Mouse (Mus musculus): ENCODE results near the gene Prodh2. TPM values are rescaled to one million over a fixed set of nuclear protein-coding genes. Genes with fewer than 3 reads are reported as not detected.

Prodh2 gene
- polyA plus RNA-seq, 1 experiment from 2014 or later, result not detected

Small RNA genes within 50 kb of the gene (microRNA-seq; reads per million reads assigned to microRNA genes)
- 0.82 reads per million for gene Gm38670

Other genes starting within 250 kb of the Prodh2 start
- gene Thap8, start 213.5 kb upstream of the Prodh2 start, polyA plus RNA-seq (2015; fragmentation: Nextera tagmentation; extraction: Ambion mirVana), result 0.68 and 0.79 TPM in 2 replicates
- 5.9 and 6.4 TPM in 2 replicates for gene Wdr62, start 213.2 kb upstream of the Prodh2 start, polyA plus RNA-seq (2015; fragmentation: Nextera tagmentation; extraction: Ambion mirVana)
- gene Clip3, start 201.9 kb upstream of the Prodh2 start, polyA plus RNA-seq (2015; fragmentation: Nextera tagmentation; extraction: Ambion mirVana), result 92.0 and 99.2 TPM in 2 replicates
- gene Alkbh6, start 184.9 kb upstream of the Prodh2 start, polyA plus RNA-seq (2015; fragmentation: Nextera tagmentation; extraction: Ambion mirVana), result 128 and 132 TPM in 2 replicates
- gene Syne4, start 178.8 kb upstream of the Prodh2 start, polyA plus RNA-seq (2015; fragmentation: Nextera tagmentation; extraction: Ambion mirVana), result 10.8 and 11.7 TPM in 2 replicates
- not detected in 2 replicates for gene E130208F15Rik, start 171.9 kb upstream of the Prodh2 start, polyA plus RNA-seq (2015; fragmentation: Nextera tagmentation; extraction: Ambion mirVana)
- gene Sdhaf1, start 169.7 kb upstream of the Prodh2 start, polyA plus RNA-seq (2015; fragmentation: Nextera tagmentation; extraction: Ambion mirVana), result 21.2 and 23.6 TPM in 2 replicates
- 11.4 and 13.0 TPM in 2 replicates for gene Lrfn3, start 130.8 kb upstream of the Prodh2 start, polyA plus RNA-seq (2015; fragmentation: Nextera tagmentation; extraction: Ambion mirVana)
- 21.0 and 23.8 TPM in 2 replicates for gene Tyrobp, start 79.9 kb upstream of the Prodh2 start, polyA plus RNA-seq (2015; fragmentation: Nextera tagmentation; extraction: Ambion mirVana)
- 0.54 TPM in 1 of 2 replicates, not detected in the other for gene Hcst, start 73.8 kb upstream of the Prodh2 start, polyA plus RNA-seq (2015; fragmentation: Nextera tagmentation; extraction: Ambion mirVana)
- gene Nfkbid, start 71.9 kb upstream of the Prodh2 start, polyA plus RNA-seq (2015; fragmentation: Nextera tagmentation; extraction: Ambion mirVana), result 1.2 and 1.3 TPM in 2 replicates
- 521 and 559 TPM in 2 replicates for gene Aplp1, start 48.1 kb upstream of the Prodh2 start, polyA plus RNA-seq (2015; fragmentation: Nextera tagmentation; extraction: Ambion mirVana)
- 3.1 and 3.6 TPM in 2 replicates for gene Kirrel2, start 35.9 kb upstream of the Prodh2 start, polyA plus RNA-seq (2015; fragmentation: Nextera tagmentation; extraction: Ambion mirVana)
- gene Nphs1, start 35.3 kb upstream of the Prodh2 start, polyA plus RNA-seq (2015; fragmentation: Nextera tagmentation; extraction: Ambion mirVana), result 0.78 and 0.94 TPM in 2 replicates
- gene Arhgap33, start 41.4 kb downstream of the Prodh2 start, polyA plus RNA-seq (2015; fragmentation: Nextera tagmentation; extraction: Ambion mirVana), result 106 and 114 TPM in 2 replicates
- 5.7 and 6.6 TPM in 2 replicates for gene Hspb6, start 58.6 kb downstream of the Prodh2 start, polyA plus RNA-seq (2015; fragmentation: Nextera tagmentation; extraction: Ambion mirVana)
- 8.7 and 12.3 TPM in 2 replicates for gene Proser3, start 58.7 kb downstream of the Prodh2 start, polyA plus RNA-seq (2015; fragmentation: Nextera tagmentation; extraction: Ambion mirVana)
- 54.4 and 60.4 TPM in 2 replicates for gene Lin37, start 66.2 kb downstream of the Prodh2 start, polyA plus RNA-seq (2015; fragmentation: Nextera tagmentation; extraction: Ambion mirVana)
- 92.5 and 102 TPM in 2 replicates for gene U2af1l4, start 69.7 kb downstream of the Prodh2 start, polyA plus RNA-seq (2015; fragmentation: Nextera tagmentation; extraction: Ambion mirVana)
- 20.7 and 22.6 TPM in 2 replicates for gene Gm49396, start 69.7 kb downstream of the Prodh2 start, polyA plus RNA-seq (2015; fragmentation: Nextera tagmentation; extraction: Ambion mirVana)
- 131 and 133 TPM in 2 replicates for gene Psenen, start 70.0 kb downstream of the Prodh2 start, polyA plus RNA-seq (2015; fragmentation: Nextera tagmentation; extraction: Ambion mirVana)
- 4.8 and 6.6 TPM in 2 replicates for gene Igflr1, start 71.8 kb downstream of the Prodh2 start, polyA plus RNA-seq (2015; fragmentation: Nextera tagmentation; extraction: Ambion mirVana)
- 12.9 and 13.3 TPM in 2 replicates for gene Kmt2b, start 95.1 kb downstream of the Prodh2 start, polyA plus RNA-seq (2015; fragmentation: Nextera tagmentation; extraction: Ambion mirVana)
- 0.14 and 0.31 TPM in 2 replicates for gene Zbtb32, start 105.3 kb downstream of the Prodh2 start, polyA plus RNA-seq (2015; fragmentation: Nextera tagmentation; extraction: Ambion mirVana)
- 0.46 and 0.73 TPM in 2 replicates for gene Upk1a, start 119.2 kb downstream of the Prodh2 start, polyA plus RNA-seq (2015; fragmentation: Nextera tagmentation; extraction: Ambion mirVana)
- 1,046 and 1,055 TPM in 2 replicates for gene Cox6b1, start 132.5 kb downstream of the Prodh2 start, polyA plus RNA-seq (2015; fragmentation: Nextera tagmentation; extraction: Ambion mirVana)
- gene Etv2, start 142.2 kb downstream of the Prodh2 start, polyA plus RNA-seq (2015; fragmentation: Nextera tagmentation; extraction: Ambion mirVana), result not detected in 2 replicates
- gene Rbm42, start 156.7 kb downstream of the Prodh2 start, polyA plus RNA-seq (2015; fragmentation: Nextera tagmentation; extraction: Ambion mirVana), result 130 and 153 TPM in 2 replicates
- gene Haus5, start 171.4 kb downstream of the Prodh2 start, polyA plus RNA-seq (2015; fragmentation: Nextera tagmentation; extraction: Ambion mirVana), result 34.2 and 37.0 TPM in 2 replicates
- gene Pmis2, start 178.0 kb downstream of the Prodh2 start, polyA plus RNA-seq (2015; fragmentation: Nextera tagmentation; extraction: Ambion mirVana), result not detected in 2 replicates
- not detected in 2 replicates for gene 2200002J24Rik, start 205.3 kb downstream of the Prodh2 start, polyA plus RNA-seq (2015; fragmentation: Nextera tagmentation; extraction: Ambion mirVana)
- gene Atp4a, start 218.6 kb downstream of the Prodh2 start, polyA plus RNA-seq (2015; fragmentation: Nextera tagmentation; extraction: Ambion mirVana), result 0.62 and 1.3 TPM in 2 replicates
- 200 and 203 TPM in 2 replicates for gene Tmem147, start 235.9 kb downstream of the Prodh2 start, polyA plus RNA-seq (2015; fragmentation: Nextera tagmentation; extraction: Ambion mirVana)